Comparison of ENCODE assay signal across 15 mouse cellular contexts in the genomic region with DNA sequence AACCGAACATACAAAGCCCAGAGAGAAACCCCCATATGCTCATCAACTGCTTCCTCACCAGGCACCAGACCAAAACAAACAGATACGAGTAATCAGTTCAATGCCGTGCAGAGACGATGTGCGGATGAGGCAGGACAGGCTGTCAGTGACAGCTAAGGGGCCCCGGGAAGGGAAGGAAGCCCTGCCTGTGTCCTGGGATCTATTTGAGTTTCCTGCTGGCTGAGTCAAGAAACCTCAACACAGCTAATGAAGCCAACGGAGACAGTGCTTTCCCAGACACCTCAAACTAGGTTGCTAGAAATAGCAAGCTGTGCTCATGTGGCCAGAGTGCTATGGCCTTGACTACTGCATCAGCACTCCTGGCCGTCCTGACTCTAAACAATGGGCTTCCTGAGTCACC. TPM values are rescaled to one million over a fixed set of nuclear protein-coding genes. Genes with fewer than 3 reads are reported as not detected.
DNase-seq lines count a peak whose midpoint lies in the region; ATAC-seq and TF ChIP-seq lines count a peak whose summit lies in the region.
"Had no signal": no experiment of that assay in that cellular context is flagged by ENCODE, and none has a peak within 500 bp of the region (broad histone marks: within the 10 kb centered on the region; RNA-seq: fewer than 3 reads in every experiment).

No protein-coding gene starts in this region.

- H3K4me1 ChIP-seq in heart, embryonic 10.5 days = peaks cover 40% of the 10 kb centered on the region
- H3K4me1 ChIP-seq in megakaryocyte, embryonic 14.5 days = peaks cover 64% of the 10 kb centered on the region
- no peaks in the 10 kb centered on the region for H3K4me1 ChIP-seq in lung, embryonic 14.5 days (ENCODE audit: insufficient read depth)
- H3K4me1 ChIP-seq: forebrain, embryonic 12.5 days; hindbrain, embryonic 13.5 days had no signal

- H3K36me3 ChIP-seq in heart, embryonic 10.5 days = no peaks in the 10 kb centered on the region
- no peaks in the 10 kb centered on the region for H3K36me3 ChIP-seq in megakaryocyte, embryonic 14.5 days (replicated peaks; ENCODE audit: low read length)
- H3K36me3 ChIP-seq in lung, embryonic 14.5 days (ENCODE audit: insufficient read depth) = no peaks in the 10 kb centered on the region
- H3K36me3 ChIP-seq: embryonic facial prominence, embryonic 13.5 days; forebrain, embryonic 12.5 days; hindbrain, embryonic 13.5 days had no signal

- ATAC-seq in megakaryocyte, adult 5-6 weeks (ENCODE audit: poor library complexity, severe bottlenecking) = no peak
- ATAC-seq in lung, embryonic 14.5 days (ENCODE audit: insufficient read depth) = peak; percentile 65; the same call in 1 of the 2 replicates
- ATAC-seq: intestine, postnatal 0 days had no signal

- H3K4me3 ChIP-seq in heart, embryonic 10.5 days = no peak overlapping the region
- H3K4me3 ChIP-seq in megakaryocyte, embryonic 14.5 days (replicated peaks) = peak overlapping the region; percentile 38
- H3K4me3 ChIP-seq in lung, embryonic 14.5 days (ENCODE audit: low read depth, low read length) = no peak overlapping the region
- H3K4me3 ChIP-seq: embryonic facial prominence, embryonic 13.5 days; forebrain, embryonic 12.5 days; hindbrain, embryonic 13.5 days had no signal

- peak overlapping the region; percentile 67 for H3K27ac ChIP-seq in heart, embryonic 10.5 days
- no peak overlapping the region; the same call in 1 of the 2 replicates for H3K27ac ChIP-seq in lung, embryonic 14.5 days (ENCODE audit: low read depth)
- H3K27ac ChIP-seq: embryonic facial prominence, embryonic 13.5 days; forebrain, embryonic 12.5 days; hindbrain, embryonic 13.5 days; liver, embryonic 14.5 days had no signal

- no peak overlapping the region for H3K9ac ChIP-seq in lung, embryonic 14.5 days
- H3K9ac ChIP-seq: embryonic facial prominence, embryonic 13.5 days; forebrain, embryonic 12.5 days; hindbrain, embryonic 13.5 days; liver, embryonic 14.5 days had no signal

- no peak overlapping the region for H3K4me2 ChIP-seq in lung, embryonic 14.5 days
- H3K4me2 ChIP-seq: embryonic facial prominence, embryonic 13.5 days; forebrain, embryonic 12.5 days; hindbrain, embryonic 13.5 days had no signal

- DNase-seq in heart, embryonic 10.5 days (ENCODE audit: low spot score) = no peak
- DNase-seq in heart, postnatal 36 days = no peak
- DNase-seq in lung, embryonic 14.5 days = peak; percentile 77
- DNase-seq in frontal cortex, postnatal 14 days (ENCODE audit: low spot score in 2 of 2) = no peak
- DNase-seq in urinary bladder, adult 2 months (ENCODE audit: low spot score) = no peak
- DNase-seq: cerebellum, postnatal 25 days; midbrain, embryonic 14.5 days; right cerebral cortex, postnatal 25 days had no signal

- intact Hi-C loops in heart, postnatal 36 days (cut with DNase I) = no loop called here

- no peaks in the 10 kb centered on the region for H3K9me3 ChIP-seq in heart, embryonic 10.5 days
- no peaks in the 10 kb centered on the region for H3K9me3 ChIP-seq in megakaryocyte, embryonic 14.5 days
- H3K9me3 ChIP-seq in lung, embryonic 14.5 days (ENCODE audit: low read depth, low read length) = no peaks in the 10 kb centered on the region
- H3K9me3 ChIP-seq: embryonic facial prominence, embryonic 13.5 days; forebrain, embryonic 12.5 days; hindbrain, embryonic 13.5 days had no signal

- TF ChIP-seq CTCF in lung, embryonic 14.5 days (IDR thresholded peaks at IDR 0.05; ENCODE audit: low read depth) = no peak

- 34% methylated on average over 8 of the region's 8 CpGs for WGBS in heart, embryonic 10.5 days
- 24% methylated on average over 8 of the region's 8 CpGs for WGBS in lung, embryonic 14.5 days

- H3K27me3 ChIP-seq in heart, embryonic 10.5 days (ENCODE audit: insufficient read depth, poor library complexity, severe bottlenecking) = no peaks in the 10 kb centered on the region
- peaks cover 9% of the 10 kb centered on the region for H3K27me3 ChIP-seq in megakaryocyte, embryonic 14.5 days (replicated peaks)
- no peaks in the 10 kb centered on the region for H3K27me3 ChIP-seq in lung, embryonic 14.5 days (ENCODE audit: insufficient read depth, low read length)
- H3K27me3 ChIP-seq: embryonic facial prominence, embryonic 13.5 days; forebrain, embryonic 12.5 days had no signal

RNA-seq across cellular contexts. Expression of a gene that starts 26.6 kb away (rescaled TPM):
- 12.2 and 17.4 TPM in 2 replicates for polyA plus RNA-seq in heart, embryonic 10.5 days (2016; fragmentation: Nextera tagmentation; extraction: Ambion mirVana)
- 1 to 10 TPM; 7.3 to 9.3 TPM for total RNA-seq in heart, postnatal 36 days (2021)
- 6.4 and 17.3 TPM in 2 replicates for polyA plus RNA-seq in megakaryocyte, embryonic 14.5 days (2012; ENCODE audit: insufficient read depth, low replicate concordance)
- 0.09 and 0.16 TPM in 2 replicates for total RNA-seq in megakaryocyte, adult 5-6 weeks (2015)
- total RNA-seq in megakaryocyte, adult 5-6 weeks (2017) = 0.40 TPM in 1 of 2 replicates, not detected in the other
- polyA plus RNA-seq in lung, embryonic 14.5 days (2014; fragmentation: Nextera tagmentation; extraction: Ambion mirVana) = 1.7 and 2.2 TPM in 2 replicates
- polyA plus RNA-seq in urinary bladder, adult 2 months (2012; rRNA removed) = 3.3 and 4.8 TPM in 2 replicates

RNA-seq across cellular contexts. Expression of a gene that starts 43.4 kb away (rescaled TPM):
- polyA plus RNA-seq in heart, embryonic 10.5 days (2016; fragmentation: Nextera tagmentation; extraction: Ambion mirVana) = 51.8 and 55.6 TPM in 2 replicates
- total RNA-seq in heart, postnatal 36 days (2021) = 10 to 100 TPM; 26.2 to 26.6 TPM
- polyA plus RNA-seq in megakaryocyte, embryonic 14.5 days (2012; ENCODE audit: insufficient read depth, low replicate concordance) = 62.8 and 76.8 TPM in 2 replicates
- total RNA-seq in megakaryocyte, adult 5-6 weeks (2015) = 10.3 and 11.0 TPM in 2 replicates
- 14.0 and 14.1 TPM in 2 replicates for total RNA-seq in megakaryocyte, adult 5-6 weeks (2017)
- 48.9 and 50.4 TPM in 2 replicates for polyA plus RNA-seq in lung, embryonic 14.5 days (2014; fragmentation: Nextera tagmentation; extraction: Ambion mirVana)
- 19.9 and 23.0 TPM in 2 replicates for polyA plus RNA-seq in urinary bladder, adult 2 months (2012; rRNA removed)

RNA-seq across cellular contexts. Expression of a gene that starts 54.9 kb away (rescaled TPM):
- polyA plus RNA-seq in heart, embryonic 10.5 days (2016; fragmentation: Nextera tagmentation; extraction: Ambion mirVana) = 11.6 and 18.2 TPM in 2 replicates
- total RNA-seq in heart, postnatal 36 days (2021) = 1 to 10 TPM; 2.5 to 4.0 TPM
- polyA plus RNA-seq in megakaryocyte, embryonic 14.5 days (2012; ENCODE audit: insufficient read depth, low replicate concordance) = 28.0 and 36.3 TPM in 2 replicates
- 0.98 and 3.2 TPM in 2 replicates for total RNA-seq in megakaryocyte, adult 5-6 weeks (2015)
- total RNA-seq in megakaryocyte, adult 5-6 weeks (2017) = 0.92 and 2.2 TPM in 2 replicates
- polyA plus RNA-seq in lung, embryonic 14.5 days (2014; fragmentation: Nextera tagmentation; extraction: Ambion mirVana) = 8.8 and 9.7 TPM in 2 replicates
- 4.3 and 5.3 TPM in 2 replicates for polyA plus RNA-seq in urinary bladder, adult 2 months (2012; rRNA removed)
